Mouse (Mus musculus): ENCODE measurements around the gene Phf24.

- TF ChIP-seq BHLHE40 (IDR thresholded peaks at IDR 0.05; ENCODE audit: borderline replicate concordance, low read depth, low read length) (no peak), POLR2AphosphoS5 (IDR thresholded peaks at IDR 0.05; ENCODE audit: borderline replicate concordance, low read depth, low read length) (no peak), CTCF (IDR thresholded peaks at IDR 0.05 in 2 of 3, conservative IDR thresholded peaks at IDR 0.05 in 1 of 3; ENCODE audit: control insufficient read depth in 1 of 3, insufficient read depth in 1 of 3, low read depth in 2 of 3, low read length in 3 of 3, poor library complexity in 1 of 3, severe bottlenecking in 1 of 3) (peak in 2 of 3 experiments; percentile 31 to 34; a peak in 3 of 6 replicates), CHD2 (IDR thresholded peaks at IDR 0.05; ENCODE audit: low read length) (no peak), EP300 (IDR thresholded peaks at IDR 0.05; ENCODE audit: low read depth in 1 of 2, low read length in 2 of 2) (no peak), TBP (IDR thresholded peaks at IDR 0.05; ENCODE audit: low read depth, low read length) (no peak), NELFE (IDR thresholded peaks at IDR 0.05; ENCODE audit: low read depth, low read length) (no peak), POLR2A (IDR thresholded peaks at IDR 0.05; ENCODE audit: control insufficient read depth in 1 of 2, insufficient read depth in 1 of 2, low read depth in 1 of 2, low read length in 2 of 2, poor library complexity in 1 of 2) (no peak), MYC (IDR thresholded peaks at IDR 0.05; ENCODE audit: low read depth, low read length) (no peak), SMC3 (IDR thresholded peaks at IDR 0.05; ENCODE audit: low read depth, low read length) (no peak), RCOR1 (IDR thresholded peaks at IDR 0.05; ENCODE audit: low read depth, low read length) (no peak)
Observed at GRCm38 (mm10) chr4:42988296-42988695, 71.8 kb downstream of the Phf24 start.

All from MEL (cell line).